Mouse (Mus musculus): ENCODE results near the gene Klhdc7b. TPM values are rescaled to one million over a fixed set of nuclear protein-coding genes. Genes with fewer than 3 reads are reported as not detected.

Gene Klhdc7b
- polyA plus RNA-seq, 1 experiment from 2014 or later = not detected

DNA sequence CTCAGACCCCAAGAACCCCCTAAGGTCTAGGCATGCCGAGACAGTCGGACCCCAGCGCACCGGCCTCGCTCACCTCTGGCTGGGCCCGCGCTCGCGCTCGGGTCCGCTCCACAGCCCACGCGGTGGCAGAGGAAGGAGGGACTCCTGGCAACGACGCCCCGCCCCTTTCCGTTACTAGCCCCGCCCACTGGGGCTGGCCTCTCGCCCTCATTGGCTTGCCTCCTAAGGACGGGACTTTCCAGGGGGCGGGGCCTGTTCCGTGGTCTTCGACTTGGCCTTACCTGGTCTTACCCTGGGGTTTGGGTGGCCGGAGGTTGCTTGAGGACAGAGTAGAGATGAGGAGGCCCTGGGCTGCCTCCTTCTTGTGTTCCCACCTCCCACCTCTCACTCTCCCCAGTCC is 25.4 kb downstream of the Klhdc7b start, which contains the start of gene Syce3:
Gene Syce3 (minus strand): TSS at position 386 of the 400 bp plus-strand sequence.
- H3K9ac ChIP-seq (ENCODE audit: low read length) = no peak within 1 kb of the TSS
- ATAC-seq (ENCODE audit: insufficient number of reproducible peaks, insufficient read depth, low FRiP score, low read depth) = peak; percentile 39; the same call in 1 of the 2 replicates
- H3K27ac ChIP-seq (replicated peaks in 1 of 2; ENCODE audit: control insufficient read depth in 1 of 2, insufficient read depth in 1 of 2, low read depth in 2 of 2, low read length in 2 of 2) = no peak within 1 kb of the TSS
- H3K4me3 ChIP-seq (ENCODE audit: control insufficient read depth in 1 of 2, insufficient read depth in 1 of 2, low read depth in 1 of 2, low read length in 2 of 2) = no peak within 1 kb of the TSS
- no peaks in the 10 kb centered on the region for H3K27me3 ChIP-seq (ENCODE audit: control insufficient read depth, insufficient read depth, low read length)
- peaks cover 10% of the 10 kb centered on the region; the same call in 1 of the 2 replicates for H3K9me3 ChIP-seq (ENCODE audit: control insufficient read depth, low read length)
- no peaks in the 10 kb centered on the region for H3K36me3 ChIP-seq (ENCODE audit: control insufficient read depth, insufficient read depth, low read length)
- peaks cover 0 to 4% of the 10 kb centered on the region in 2 experiments; a peak in 1 of 4 replicates for H3K4me1 ChIP-seq (ENCODE audit: control insufficient read depth in 2 of 2, insufficient read depth in 2 of 2, low read length in 2 of 2)
- H3K4me2 ChIP-seq (ENCODE audit: low read length) = no peak within 1 kb of the TSS
- 79% methylated on average over 24 of the region's 24 CpGs for WGBS

DNA sequence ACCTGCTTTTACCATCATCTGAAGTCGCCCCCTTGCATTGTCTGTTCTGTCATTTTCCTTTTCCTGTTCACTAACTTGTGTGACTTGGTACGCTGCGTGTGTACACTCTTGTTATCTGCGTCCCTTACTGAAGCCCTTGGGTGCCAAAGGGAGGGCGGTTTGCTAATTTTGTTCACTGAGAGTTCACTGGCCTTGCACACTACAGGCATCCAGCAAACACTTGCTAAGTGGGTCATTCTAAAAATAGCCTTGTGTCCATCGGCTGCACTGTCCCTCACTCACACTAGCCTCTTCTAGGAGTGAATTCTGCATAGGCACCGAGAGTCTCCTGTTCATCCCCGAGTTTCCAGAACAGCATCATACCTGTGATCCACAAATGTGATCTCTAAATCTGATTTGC is 30.6 kb downstream of the Klhdc7b start:
- peak overlapping the region; percentile 12 for H3K4me2 ChIP-seq (ENCODE audit: low read length)
- peaks cover 9 to 11% of the 10 kb centered on the region in 2 experiments; a peak in 3 of 4 replicates for H3K4me1 ChIP-seq (ENCODE audit: control insufficient read depth in 2 of 2, insufficient read depth in 2 of 2, low read length in 2 of 2)
- WGBS = 27% methylated on average over 8 of the region's 8 CpGs
- H3K27ac ChIP-seq (replicated peaks in 1 of 2; ENCODE audit: control insufficient read depth in 1 of 2, insufficient read depth in 1 of 2, low read depth in 2 of 2, low read length in 2 of 2) = peak overlapping the region; percentile 87
- no peak overlapping the region; the same call in 1 of the 2 replicates for H3K9ac ChIP-seq (ENCODE audit: low read length)
- peak; percentile 62; the same call in 1 of the 2 replicates for ATAC-seq (ENCODE audit: insufficient number of reproducible peaks, insufficient read depth, low FRiP score, low read depth)
- no peaks in the 10 kb centered on the region for H3K27me3 ChIP-seq (ENCODE audit: control insufficient read depth, insufficient read depth, low read length)
- peaks cover 43% of the 10 kb centered on the region for H3K36me3 ChIP-seq (ENCODE audit: control insufficient read depth, insufficient read depth, low read length)
- no peak overlapping the region for H3K4me3 ChIP-seq (ENCODE audit: control insufficient read depth in 1 of 2, insufficient read depth in 1 of 2, low read depth in 1 of 2, low read length in 2 of 2)
- H3K9me3 ChIP-seq (ENCODE audit: control insufficient read depth, low read length) = no peaks in the 10 kb centered on the region

DNA sequence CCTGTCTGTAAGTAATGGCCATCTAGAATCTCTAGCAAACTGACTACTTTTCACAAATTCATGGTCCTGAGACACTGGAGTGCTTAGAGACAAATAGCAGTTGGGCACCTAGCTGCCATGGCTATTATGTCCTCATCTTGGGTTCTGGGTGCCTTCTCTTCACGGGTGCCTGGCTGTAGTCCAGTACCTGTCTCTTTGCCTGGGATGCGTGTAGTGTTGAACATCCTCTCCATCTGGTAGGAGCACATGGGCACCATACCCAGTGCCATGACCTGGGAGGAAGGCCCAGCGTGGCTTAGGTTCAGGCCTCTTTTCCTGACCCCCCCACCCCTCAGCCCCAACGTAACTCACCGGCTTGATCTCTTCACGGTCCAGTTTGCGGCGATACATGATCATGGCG is 37.2 kb downstream of the Klhdc7b start:
- peaks cover 87% of the 10 kb centered on the region for H3K36me3 ChIP-seq (ENCODE audit: control insufficient read depth, insufficient read depth, low read length)

DNA sequence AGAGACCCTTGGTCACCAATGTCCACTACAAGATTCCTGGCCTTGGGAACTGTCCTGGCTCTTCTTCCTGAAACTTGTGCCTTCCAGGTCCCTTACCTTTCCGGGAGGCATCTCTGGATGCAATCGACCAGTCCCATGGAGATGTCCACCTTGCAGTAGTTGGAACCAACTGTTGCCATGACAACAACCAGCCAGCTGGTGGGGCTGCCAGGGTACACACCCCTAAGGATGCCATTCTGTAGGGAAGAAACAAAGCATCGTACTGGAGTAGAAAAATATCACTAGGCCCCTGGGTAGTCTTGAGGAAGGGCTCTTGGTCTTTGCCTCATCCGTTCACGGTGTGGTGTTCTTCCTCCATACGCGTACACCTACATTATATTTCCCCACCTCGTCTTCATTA is 39.9 kb downstream of the Klhdc7b start:
- Histone ChIP-seq H3K4me1 (ENCODE audit: control insufficient read depth in 2 of 2, insufficient read depth in 2 of 2, low read length in 2 of 2) (peaks cover 25 to 38% of the 10 kb centered on the region in 2 experiments), H3K4me2 (ENCODE audit: low read length) (peak overlapping the region; percentile 75), H3K9me3 (ENCODE audit: control insufficient read depth, low read length) (no peaks in the 10 kb centered on the region), H3K9ac (ENCODE audit: low read length) (peak overlapping the region; percentile 95), H3K36me3 (ENCODE audit: control insufficient read depth, insufficient read depth, low read length) (peaks cover 73% of the 10 kb centered on the region), H3K27ac (replicated peaks in 1 of 2; ENCODE audit: control insufficient read depth in 1 of 2, insufficient read depth in 1 of 2, low read depth in 2 of 2, low read length in 2 of 2) (peak overlapping the region; percentile 60 to 99; a peak in 3 of 4 replicates), H3K27me3 (ENCODE audit: control insufficient read depth, insufficient read depth, low read length) (no peaks in the 10 kb centered on the region), H3K4me3 (ENCODE audit: control insufficient read depth in 1 of 2, insufficient read depth in 1 of 2, low read depth in 1 of 2, low read length in 2 of 2) (peak overlapping the region; percentile 51 to 61)
- no peak for ATAC-seq (ENCODE audit: insufficient number of reproducible peaks, insufficient read depth, low FRiP score, low read depth)
- 78% methylated on average over 8 of the region's 8 CpGs for WGBS

More for the DNA sequence above, 37.2 kb downstream of the Klhdc7b start:
- H3K27ac ChIP-seq (replicated peaks in 1 of 2; ENCODE audit: control insufficient read depth in 1 of 2, insufficient read depth in 1 of 2, low read depth in 2 of 2, low read length in 2 of 2) = no peak overlapping the region
- H3K4me2 ChIP-seq (ENCODE audit: low read length) = no peak overlapping the region
- peaks cover 19 to 27% of the 10 kb centered on the region in 2 experiments for H3K4me1 ChIP-seq (ENCODE audit: control insufficient read depth in 2 of 2, insufficient read depth in 2 of 2, low read length in 2 of 2)
- no peaks in the 10 kb centered on the region for H3K9me3 ChIP-seq (ENCODE audit: control insufficient read depth, low read length)
- 95% methylated on average over 9 of the region's 9 CpGs for WGBS
- H3K27me3 ChIP-seq (ENCODE audit: control insufficient read depth, insufficient read depth, low read length) = no peaks in the 10 kb centered on the region
- no peak for ATAC-seq (ENCODE audit: insufficient number of reproducible peaks, insufficient read depth, low FRiP score, low read depth)
- no peak overlapping the region for H3K9ac ChIP-seq (ENCODE audit: low read length)
- no peak overlapping the region for H3K4me3 ChIP-seq (ENCODE audit: control insufficient read depth in 1 of 2, insufficient read depth in 1 of 2, low read depth in 1 of 2, low read length in 2 of 2)

DNA sequence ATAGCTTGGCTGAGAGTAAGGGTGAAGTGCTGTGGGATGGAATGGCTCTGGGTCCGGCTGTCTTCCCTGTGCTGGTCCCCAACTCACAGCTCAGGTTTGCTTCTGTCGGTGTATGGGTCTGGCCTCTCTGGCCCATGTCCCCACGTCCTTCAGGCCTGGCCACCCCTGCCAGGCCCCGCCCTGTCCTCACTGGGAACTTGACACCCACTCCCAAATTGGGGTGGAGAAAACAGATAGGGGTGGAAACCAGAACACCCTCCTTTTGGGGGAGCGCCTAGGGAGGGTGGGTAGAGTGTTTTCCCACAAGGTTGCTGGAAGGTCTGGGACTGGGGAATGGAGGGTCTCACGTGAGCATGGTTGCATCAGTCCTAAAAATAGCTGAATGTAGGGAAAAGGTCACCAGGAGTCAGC is 41.0 kb downstream of the Klhdc7b start, which contains the start of gene Cpt1b:
Gene Cpt1b (minus strand): TSS at position 153 of the 411 bp plus-strand sequence.
- H3K9ac ChIP-seq (ENCODE audit: low read length) = peak within 1 kb of the TSS; percentile 95
- peaks cover 25 to 38% of the 10 kb centered on the region in 2 experiments for H3K4me1 ChIP-seq (ENCODE audit: control insufficient read depth in 2 of 2, insufficient read depth in 2 of 2, low read length in 2 of 2)
- no peaks in the 10 kb centered on the region for H3K27me3 ChIP-seq (ENCODE audit: control insufficient read depth, insufficient read depth, low read length)
- peaks cover 62% of the 10 kb centered on the region for H3K36me3 ChIP-seq (ENCODE audit: control insufficient read depth, insufficient read depth, low read length)
- H3K4me3 ChIP-seq (ENCODE audit: control insufficient read depth in 1 of 2, insufficient read depth in 1 of 2, low read depth in 1 of 2, low read length in 2 of 2) = peak within 1 kb of the TSS; percentile 61 to 76
- H3K9me3 ChIP-seq (ENCODE audit: control insufficient read depth, low read length) = no peaks in the 10 kb centered on the region
- H3K4me2 ChIP-seq (ENCODE audit: low read length) = peak within 1 kb of the TSS; percentile 75
- peak within 1 kb of the TSS; percentile 99 to 100 for H3K27ac ChIP-seq (replicated peaks in 1 of 2; ENCODE audit: control insufficient read depth in 1 of 2, insufficient read depth in 1 of 2, low read depth in 2 of 2, low read length in 2 of 2)
- peak; percentile 74 for ATAC-seq (ENCODE audit: insufficient number of reproducible peaks, insufficient read depth, low FRiP score, low read depth)
- WGBS = 16% methylated on average over 6 of the region's 6 CpGs

DNA sequence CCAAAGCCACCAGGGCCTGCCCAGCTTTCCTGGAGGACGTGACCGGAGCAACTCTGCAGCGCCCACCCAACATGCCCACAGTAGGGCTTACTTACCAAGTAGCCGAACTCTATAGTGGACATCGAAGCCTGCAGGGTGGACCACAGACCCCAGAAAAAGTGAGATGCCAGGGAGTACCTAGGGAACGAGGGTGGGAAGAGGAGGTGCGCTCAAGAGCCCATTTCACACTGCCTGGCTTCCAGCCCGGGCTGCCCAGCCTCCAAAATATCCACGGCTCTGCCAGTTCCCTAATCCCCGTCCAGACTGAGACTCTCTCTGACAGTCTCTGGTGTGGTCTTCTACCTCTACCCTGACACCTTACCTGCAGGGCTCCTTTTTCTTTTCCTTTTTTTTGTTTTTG is 42.0 kb downstream of the Klhdc7b start:
- WGBS = 73% methylated on average over 10 of the region's 10 CpGs
- Histone ChIP-seq H3K36me3 (ENCODE audit: control insufficient read depth, insufficient read depth, low read length) (peaks cover 54% of the 10 kb centered on the region), H3K27ac (replicated peaks in 1 of 2; ENCODE audit: control insufficient read depth in 1 of 2, insufficient read depth in 1 of 2, low read depth in 2 of 2, low read length in 2 of 2) (peak overlapping the region; percentile 99 to 100), H3K9me3 (ENCODE audit: control insufficient read depth, low read length) (no peaks in the 10 kb centered on the region), H3K4me1 (ENCODE audit: control insufficient read depth in 2 of 2, insufficient read depth in 2 of 2, low read length in 2 of 2) (peaks cover 25 to 41% of the 10 kb centered on the region in 2 experiments), H3K9ac (ENCODE audit: low read length) (peak overlapping the region; percentile 54), H3K4me2 (ENCODE audit: low read length) (no peak overlapping the region), H3K4me3 (ENCODE audit: control insufficient read depth in 1 of 2, insufficient read depth in 1 of 2, low read depth in 1 of 2, low read length in 2 of 2) (no peak overlapping the region), H3K27me3 (ENCODE audit: control insufficient read depth, insufficient read depth, low read length) (no peaks in the 10 kb centered on the region)
- no peak for ATAC-seq (ENCODE audit: insufficient number of reproducible peaks, insufficient read depth, low FRiP score, low read depth)

DNA sequence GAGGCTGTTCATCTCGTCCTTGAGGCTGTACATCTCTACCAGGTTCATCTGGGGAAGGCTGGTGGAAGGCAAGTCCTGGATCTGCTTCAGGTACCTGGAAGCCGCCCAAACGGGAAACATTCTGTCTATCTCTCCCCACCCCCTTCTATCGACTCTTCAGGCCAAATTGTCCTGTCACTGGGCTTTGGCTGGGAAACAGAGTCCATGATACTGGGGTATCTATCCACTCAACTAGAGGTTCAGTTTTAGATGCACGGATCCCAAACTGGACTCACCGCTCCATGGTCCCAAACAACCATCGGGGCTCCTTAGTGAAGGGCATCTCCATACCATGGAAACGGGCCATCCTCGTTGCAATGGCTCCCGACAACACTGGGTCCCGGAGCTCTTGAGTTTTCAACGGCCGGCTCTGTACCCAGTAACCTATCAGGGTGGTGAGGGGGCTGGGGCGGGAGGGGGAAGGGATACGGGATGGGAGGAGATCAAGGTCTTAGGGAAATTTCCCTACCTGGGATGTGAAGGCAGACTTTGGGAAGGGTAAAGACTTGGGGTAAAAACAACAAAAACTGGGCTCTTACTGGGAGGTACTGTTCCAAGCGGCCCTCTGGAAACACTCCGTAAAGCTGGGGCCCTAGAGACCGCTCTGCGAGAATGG is 43.5 kb downstream of the Klhdc7b start:
- Histone ChIP-seq H3K36me3 (ENCODE audit: control insufficient read depth, insufficient read depth, low read length) (peaks cover 46% of the 10 kb centered on the region), H3K9ac (ENCODE audit: low read length) (peak overlapping the region; percentile 91), H3K27ac (replicated peaks in 1 of 2; ENCODE audit: control insufficient read depth in 1 of 2, insufficient read depth in 1 of 2, low read depth in 2 of 2, low read length in 2 of 2) (peak overlapping the region in 1 of 2 experiments; percentile 99; a peak in 2 of 4 replicates), H3K4me3 (ENCODE audit: control insufficient read depth in 1 of 2, insufficient read depth in 1 of 2, low read depth in 1 of 2, low read length in 2 of 2) (peak overlapping the region; percentile 68 to 70), H3K4me2 (ENCODE audit: low read length) (peak overlapping the region; percentile 93), H3K9me3 (ENCODE audit: control insufficient read depth, low read length) (no peaks in the 10 kb centered on the region), H3K4me1 (ENCODE audit: control insufficient read depth in 2 of 2, insufficient read depth in 2 of 2, low read length in 2 of 2) (peaks cover 25 to 38% of the 10 kb centered on the region in 2 experiments), H3K27me3 (ENCODE audit: control insufficient read depth, insufficient read depth, low read length) (no peaks in the 10 kb centered on the region)
- no peak for ATAC-seq (ENCODE audit: insufficient number of reproducible peaks, insufficient read depth, low FRiP score, low read depth)
- 78% methylated on average over 19 of the region's 19 CpGs for WGBS
